Mouse (Mus musculus): Measurements from ENCODE around the gene Rab21.
"Not testable (repeated sequence)": the region's sequence is repeated elsewhere in the genome, so short reads cannot be mapped to it uniquely, and the experiment has no call there.

Rab21 gene

DNA sequence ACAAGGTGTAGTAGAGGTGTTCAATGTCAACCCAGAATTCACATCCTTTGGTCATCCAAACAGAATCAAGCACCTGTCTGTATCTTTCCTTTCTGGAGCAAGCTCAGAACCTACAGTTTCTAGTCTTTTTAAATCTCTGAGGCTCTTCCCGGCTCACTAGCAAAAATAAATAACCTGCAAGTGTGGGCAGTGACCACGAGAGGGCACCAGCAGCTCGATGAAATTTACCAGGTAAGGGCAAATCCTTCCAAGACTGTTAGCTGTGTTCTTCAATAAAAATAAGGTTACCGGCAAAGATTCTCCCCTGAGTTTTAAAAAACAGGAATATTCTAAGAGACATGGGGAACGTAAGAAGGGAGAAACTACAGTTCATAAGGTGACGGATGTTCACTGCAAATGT, 7.9 kb upstream of the Rab21 start:
- peak; percentile 61 for DNase-seq (ENCODE audit: low read depth)

GRCm38 (mm10) chr10:115321317-115322035, 6.1 kb upstream of the Rab21 start:
- no peak for DNase-seq (ENCODE audit: low read depth)

GRCm38 (mm10) chr10:115318388-115318787, 3.0 kb upstream of the Rab21 start:
- DNase-seq (ENCODE audit: low read depth) = not testable (repeated sequence)

DNA sequence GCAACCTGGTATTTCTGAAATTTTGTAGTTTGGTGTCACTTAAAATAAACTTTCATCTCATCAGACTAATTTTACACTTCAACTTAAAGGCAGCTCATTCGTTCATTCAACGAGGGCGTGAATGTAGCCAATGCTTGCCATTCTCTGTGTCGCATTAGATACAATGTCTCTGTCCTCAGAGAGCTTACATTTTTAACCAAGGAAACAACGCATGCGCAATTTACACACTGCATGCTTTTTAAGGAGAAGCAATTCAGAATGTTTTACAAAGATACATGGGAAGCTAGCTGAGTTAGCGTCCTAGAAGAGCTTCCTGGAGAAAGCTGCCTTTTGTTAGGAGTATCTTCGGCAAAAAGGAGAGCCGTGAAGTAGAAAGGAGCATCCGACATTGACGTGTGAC, 919 bp upstream of the Rab21 start:
- DNase-seq (ENCODE audit: low read depth) = no peak

DNA sequence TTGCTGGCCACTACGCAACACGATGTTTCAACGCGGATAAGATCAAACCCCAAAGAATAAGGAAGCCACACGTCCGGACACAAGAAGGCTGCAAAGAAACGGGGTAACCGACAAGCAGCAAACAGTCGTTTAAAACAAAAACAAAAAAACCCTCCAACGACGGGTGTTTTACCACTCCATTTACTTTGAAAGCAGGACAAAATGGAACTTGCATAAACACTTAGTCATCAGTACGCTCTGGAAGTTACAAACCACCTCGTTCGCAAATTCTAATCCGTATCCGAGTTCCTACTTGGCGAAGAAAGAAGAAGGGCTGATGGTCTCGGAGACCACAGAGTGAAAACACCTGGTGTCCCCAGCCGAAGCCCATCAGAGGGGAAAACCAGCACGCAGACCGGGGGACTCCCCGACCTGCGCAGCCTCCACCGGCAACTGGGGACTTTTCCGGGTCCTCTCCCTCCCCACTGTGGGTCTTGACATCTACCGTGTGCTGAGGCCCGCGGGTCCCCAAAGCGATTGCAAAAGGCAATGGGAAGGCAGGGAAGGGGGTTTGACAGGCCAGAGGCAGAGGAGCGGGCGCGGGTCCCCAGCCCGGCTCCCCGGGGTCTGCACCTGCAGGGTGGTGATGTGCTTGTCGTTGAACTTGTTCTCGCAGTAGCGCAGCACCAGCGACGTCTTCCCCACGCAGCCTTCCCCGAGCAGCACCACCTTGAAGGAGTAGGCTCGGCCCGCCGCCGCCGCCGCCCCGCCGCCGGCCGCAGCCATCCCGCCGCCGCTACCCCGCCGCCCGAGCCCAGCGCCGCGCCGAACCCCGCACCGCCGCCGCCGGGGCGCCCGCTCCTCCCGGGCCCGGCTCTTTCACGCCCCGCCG, 577 bp downstream of the Rab21 start:
- no peak for DNase-seq (ENCODE audit: low read depth)

DNA sequence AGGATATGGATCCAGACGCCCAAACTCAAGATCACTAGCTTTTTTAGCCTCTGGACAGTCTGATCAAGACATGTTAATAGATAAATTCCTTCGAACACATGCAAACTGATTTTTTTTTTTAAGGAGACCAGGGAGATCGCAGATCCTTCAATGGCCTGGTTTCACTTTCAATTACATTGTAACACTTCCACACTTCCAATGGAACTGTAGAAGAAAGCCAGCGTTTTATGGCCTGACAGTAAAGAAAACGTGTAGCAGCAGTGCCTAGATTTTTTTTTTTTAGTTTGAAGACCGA, 1.2 kb downstream of the Rab21 start:
- no peak for DNase-seq (ENCODE audit: low read depth)

DNA sequence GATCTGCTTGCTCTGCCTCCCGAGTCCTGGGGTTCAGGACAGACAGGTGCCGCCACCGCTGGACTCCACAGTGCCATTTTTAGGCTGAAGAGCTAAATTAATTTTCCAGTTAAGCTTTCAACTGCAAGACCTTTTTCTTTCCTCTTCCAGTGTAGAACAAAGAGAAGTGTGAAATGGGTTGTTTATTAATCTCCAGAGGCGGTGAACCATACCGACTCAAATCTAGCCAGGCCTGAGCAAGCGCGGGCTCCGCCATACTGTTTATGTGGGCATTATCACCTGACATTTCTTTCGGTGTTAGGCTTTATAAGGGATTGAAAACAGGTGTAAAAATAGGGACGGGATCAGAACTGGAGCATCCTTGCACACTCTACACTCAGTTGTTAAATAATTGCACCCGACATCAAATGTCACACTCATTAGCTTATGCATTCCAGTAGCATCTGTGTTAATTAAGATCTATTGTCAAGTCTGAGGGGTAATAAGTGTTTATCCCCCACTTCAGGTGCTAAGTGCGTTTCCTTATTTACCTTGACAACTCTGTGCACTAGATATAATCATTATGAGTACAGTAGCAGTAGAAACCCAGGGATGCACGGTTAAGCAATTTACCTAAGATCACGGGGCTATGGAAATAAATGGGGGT, 1.6 kb downstream of the Rab21 start:
- DNase-seq (ENCODE audit: low read depth) = no peak

GRCm38 (mm10) chr10:115312732-115313131, 2.7 kb downstream of the Rab21 start:
- DNase-seq (ENCODE audit: low read depth) = no peak

DNA sequence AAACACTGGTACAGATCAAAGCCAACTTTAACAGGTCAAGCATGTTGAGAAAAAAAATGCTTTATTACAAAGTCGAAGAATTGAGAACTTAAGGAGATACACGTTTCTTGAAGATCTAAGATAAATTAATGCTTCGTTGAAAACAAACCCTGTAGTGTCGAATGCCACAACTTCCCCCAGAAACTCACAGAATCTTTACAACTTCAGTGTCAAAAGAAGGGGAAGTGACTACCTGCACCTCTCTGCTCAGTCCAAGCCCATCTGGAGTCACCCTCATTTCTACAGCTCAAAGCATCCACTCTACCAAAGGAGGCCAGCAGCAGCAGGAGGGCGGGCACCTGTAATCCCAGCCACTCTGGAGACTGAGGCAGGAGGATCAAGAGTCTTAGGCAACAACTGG, 3.2 kb downstream of the Rab21 start:
- DNase-seq (ENCODE audit: low read depth) = no peak

DNA sequence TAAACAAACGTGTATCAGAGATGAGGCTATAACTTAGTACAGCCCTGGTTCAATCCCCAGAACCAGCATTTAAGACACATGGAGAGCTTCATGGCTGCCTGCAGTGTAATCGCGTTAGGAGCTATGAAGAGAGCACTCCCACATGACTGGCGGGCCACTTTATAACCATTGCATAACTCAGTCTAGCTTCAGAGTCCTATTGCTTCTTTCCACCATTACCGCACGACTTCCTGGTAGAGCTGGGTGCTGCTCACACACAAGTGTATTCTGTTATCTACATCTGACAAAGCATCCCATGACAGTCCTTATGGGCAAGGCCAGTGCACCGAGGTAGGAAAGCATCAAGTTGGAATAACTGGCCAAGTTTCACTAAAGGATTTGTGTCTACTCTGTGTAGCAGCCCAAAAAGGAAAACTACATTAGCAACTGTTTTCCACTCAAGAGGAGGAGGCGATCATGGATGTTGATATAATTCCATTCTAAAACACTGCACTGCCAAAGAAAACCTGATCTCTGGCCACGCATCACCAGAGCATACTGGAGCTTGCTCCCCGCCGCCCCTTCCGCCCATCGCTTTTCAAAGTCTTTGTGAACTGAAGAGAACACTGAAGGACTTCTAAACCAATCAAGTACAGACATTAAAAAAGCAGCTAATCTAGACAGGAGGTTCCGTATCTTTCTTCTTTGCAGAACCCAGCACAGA, 4.0 kb downstream of the Rab21 start:
- DNase-seq (ENCODE audit: low read depth) = no peak

- DNase-seq (ENCODE audit: low read depth) = no peak
These were observed 6.2 kb downstream of the Rab21 start for GRCm38 (mm10) chr10:115309191-115309590.

GRCm38 (mm10) chr10:115307331-115307875, 8.0 kb downstream of the Rab21 start:
- peak; percentile 35 for DNase-seq (ENCODE audit: low read depth)

GRCm38 (mm10) chr10:115298683-115299082, 16.7 kb downstream of the Rab21 start:
- DNase-seq (ENCODE audit: low read depth) = no peak

DNA sequence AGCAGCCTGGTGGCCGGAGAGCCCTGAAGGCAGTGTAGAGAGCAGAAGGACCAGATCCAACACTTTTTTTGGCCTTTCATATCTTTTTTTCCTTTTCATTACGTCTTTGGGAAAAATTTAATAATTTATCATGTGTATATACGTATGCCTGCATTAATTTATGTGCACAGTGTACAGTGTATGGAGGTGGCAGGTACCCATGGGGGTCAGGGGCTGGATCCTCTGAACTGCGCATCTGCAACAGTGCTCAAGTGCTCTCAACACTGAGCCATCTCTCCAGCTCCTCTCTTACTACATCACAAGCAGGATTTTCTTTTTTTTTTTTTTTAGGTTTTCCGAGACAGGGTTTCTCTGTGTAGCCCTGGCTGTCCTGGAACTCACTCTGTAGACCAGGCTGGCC, 17.8 kb downstream of the Rab21 start:
- no peak for DNase-seq (ENCODE audit: low read depth)

DNA sequence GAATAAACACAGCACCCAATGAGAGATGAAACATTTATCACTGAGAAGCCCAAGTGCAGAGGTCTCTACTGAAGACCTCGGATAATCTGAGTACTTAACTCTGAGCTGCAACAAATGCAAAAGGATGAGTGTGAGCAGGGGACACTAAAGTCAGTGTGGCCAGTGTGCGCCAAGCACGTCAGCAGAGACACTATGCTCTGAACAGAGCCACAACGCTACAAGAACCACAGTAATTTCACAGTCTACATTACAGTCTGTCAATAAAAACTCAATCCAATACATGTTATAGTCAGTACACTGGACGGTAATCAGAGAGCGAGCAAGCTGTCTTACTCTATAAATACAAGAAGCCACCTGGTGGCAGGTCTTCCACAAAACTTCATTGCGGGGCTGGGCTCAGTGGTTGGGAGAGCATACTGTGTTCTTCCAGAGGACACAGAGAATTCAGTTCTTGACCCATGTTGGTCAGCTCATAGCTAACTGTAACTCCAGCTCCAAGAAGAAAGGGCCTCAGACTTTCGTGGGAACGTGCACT, 18.9 kb downstream of the Rab21 start:
- DNase-seq (ENCODE audit: low read depth) = no peak

GRCm38 (mm10) chr10:115295162-115295561, 20.2 kb downstream of the Rab21 start:
- no peak for DNase-seq (ENCODE audit: low read depth)

GRCm38 (mm10) chr10:115294715-115295114, 20.7 kb downstream of the Rab21 start:
- DNase-seq (ENCODE audit: low read depth) = no peak

DNA sequence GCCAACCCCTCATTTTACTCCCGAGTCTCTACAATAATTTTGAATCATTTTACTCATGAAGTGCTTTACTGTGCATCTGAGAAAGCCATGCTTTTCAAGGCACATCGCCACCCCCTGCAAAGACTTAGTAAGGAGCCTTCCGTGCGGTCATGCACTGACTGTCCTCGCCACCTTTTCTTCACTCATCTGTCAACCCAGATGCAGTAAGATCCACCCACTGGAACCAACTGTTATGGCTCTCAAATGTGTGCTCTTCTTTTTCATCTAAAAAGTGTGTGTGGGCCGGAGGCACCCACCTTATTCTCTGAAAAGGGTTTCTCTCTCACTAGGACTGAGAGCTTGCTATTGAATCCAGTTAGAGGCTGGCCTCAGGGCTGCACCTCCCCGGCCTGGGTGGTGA, 21.4 kb downstream of the Rab21 start:
- DNase-seq (ENCODE audit: low read depth) = no peak

DNA sequence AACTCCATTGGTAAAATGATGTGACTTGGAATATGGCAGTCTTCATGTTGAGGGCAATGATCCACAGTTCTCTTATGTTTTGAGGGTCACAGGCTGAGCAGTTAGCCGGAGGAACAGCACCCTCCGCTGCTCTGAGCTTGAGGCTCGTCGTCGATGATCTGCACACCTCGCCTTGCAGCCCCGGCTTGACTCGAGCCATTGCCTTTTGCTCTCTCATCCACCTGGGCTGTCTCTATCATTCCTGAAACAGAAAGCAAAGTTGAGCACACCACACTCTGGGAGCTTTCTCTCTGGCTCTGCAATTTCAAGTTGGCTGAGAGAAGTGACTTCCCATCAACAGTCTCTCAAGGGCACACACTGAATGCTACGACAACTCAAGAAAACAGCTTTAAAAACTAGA, 24.7 kb downstream of the Rab21 start:
- DNase-seq (ENCODE audit: low read depth) = no peak

GRCm38 (mm10) chr10:115288856-115289255, 26.5 kb downstream of the Rab21 start:
- no peak for DNase-seq (ENCODE audit: low read depth)

GRCm38 (mm10) chr10:115284170-115284569, 31.2 kb downstream of the Rab21 start:
- no peak for DNase-seq (ENCODE audit: low read depth)

DNA sequence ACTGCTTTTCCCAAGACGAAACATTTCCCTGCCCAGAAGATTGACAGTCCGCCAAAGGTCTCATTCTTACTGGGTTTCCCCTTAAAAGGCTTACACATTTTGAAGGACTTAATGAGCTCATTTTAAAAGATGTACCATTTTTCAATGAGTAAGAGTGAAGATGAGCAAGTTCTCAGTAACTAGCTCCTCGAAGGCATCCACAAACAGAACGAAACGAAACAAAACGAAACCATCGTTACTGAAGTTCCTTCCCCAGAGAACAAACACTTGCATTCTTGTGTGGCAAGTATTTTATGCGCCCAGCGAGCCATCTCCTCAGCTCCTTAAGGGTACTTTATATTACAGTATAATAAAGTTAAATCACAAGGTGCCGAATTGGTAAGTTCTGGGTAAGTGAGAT, 34.0 kb downstream of the Rab21 start:
- no peak for DNase-seq (ENCODE audit: low read depth)
